Mouse (Mus musculus): ENCODE measurements around the gene Cacna2d3.

The Cacna2d3 gene

GRCm38 (mm10) chr14:29015896-29016295, 705.8 kb downstream of the Cacna2d3 start:
- DNase-seq (ENCODE audit: low spot score in 2 of 2) = peak in 1 of 2 experiments; percentile 54

- DNase-seq (ENCODE audit: low spot score in 2 of 2) = peak in 1 of 2 experiments; percentile 27
These were observed 707.0 kb downstream of the Cacna2d3 start for GRCm38 (mm10) chr14:29014680-29015079.

GRCm38 (mm10) chr14:29013161-29013560, 708.5 kb downstream of the Cacna2d3 start:
- DNase-seq (ENCODE audit: low spot score in 2 of 2) = no peak

GRCm38 (mm10) chr14:29009644-29010043, 712.0 kb downstream of the Cacna2d3 start:
- no peak for DNase-seq (ENCODE audit: low spot score in 2 of 2)

- no peak for DNase-seq (ENCODE audit: low spot score in 2 of 2)
These were observed 716.3 kb downstream of the Cacna2d3 start for GRCm38 (mm10) chr14:29005228-29005840.

- no peak for DNase-seq (ENCODE audit: low spot score in 2 of 2)
These were observed 725.1 kb downstream of the Cacna2d3 start for GRCm38 (mm10) chr14:28996569-28996968.

GRCm38 (mm10) chr14:28988211-28988900, 733.3 kb downstream of the Cacna2d3 start:
- no peak for DNase-seq (ENCODE audit: low spot score in 2 of 2)

GRCm38 (mm10) chr14:28984276-28984675, 737.4 kb downstream of the Cacna2d3 start:
- DNase-seq (ENCODE audit: low spot score in 2 of 2) = no peak

- DNase-seq (ENCODE audit: low spot score in 2 of 2) = no peak
These were observed 741.2 kb downstream of the Cacna2d3 start for GRCm38 (mm10) chr14:28980482-28980881.

- no peak for DNase-seq (ENCODE audit: low spot score in 2 of 2)
These were observed 742.4 kb downstream of the Cacna2d3 start for GRCm38 (mm10) chr14:28979230-28979629.

GRCm38 (mm10) chr14:28972620-28973019, 749.0 kb downstream of the Cacna2d3 start:
- no peak for DNase-seq (ENCODE audit: low spot score in 2 of 2)

- DNase-seq (ENCODE audit: low spot score in 2 of 2) = no peak
These were observed 752.4 kb downstream of the Cacna2d3 start for GRCm38 (mm10) chr14:28969247-28969646.

- no peak for DNase-seq (ENCODE audit: low spot score in 2 of 2)
These were observed 754.8 kb downstream of the Cacna2d3 start for GRCm38 (mm10) chr14:28966881-28967280.

- no peak for DNase-seq (ENCODE audit: low spot score in 2 of 2)
These were observed 760.3 kb downstream of the Cacna2d3 start for GRCm38 (mm10) chr14:28961379-28961778.

- DNase-seq (ENCODE audit: low spot score in 2 of 2) = no peak
These were observed 762.6 kb downstream of the Cacna2d3 start for GRCm38 (mm10) chr14:28959042-28959441.

GRCm38 (mm10) chr14:28958131-28959015, 763.3 kb downstream of the Cacna2d3 start:
- peak; percentile 35 to 89 for DNase-seq (ENCODE audit: low spot score in 2 of 2)

GRCm38 (mm10) chr14:28955181-28955580, 766.5 kb downstream of the Cacna2d3 start:
- no peak for DNase-seq (ENCODE audit: low spot score in 2 of 2)

GRCm38 (mm10) chr14:28954588-28954987, 767.1 kb downstream of the Cacna2d3 start:
- DNase-seq (ENCODE audit: low spot score in 2 of 2) = no peak

- no peak for DNase-seq (ENCODE audit: low spot score in 2 of 2)
These were observed 767.6 kb downstream of the Cacna2d3 start for GRCm38 (mm10) chr14:28954086-28954485.

- no peak for DNase-seq (ENCODE audit: low spot score in 2 of 2)
These were observed 768.3 kb downstream of the Cacna2d3 start for GRCm38 (mm10) chr14:28953409-28953808.

GRCm38 (mm10) chr14:28950499-28950898, 771.2 kb downstream of the Cacna2d3 start:
- DNase-seq (ENCODE audit: low spot score in 2 of 2) = no peak

- no peak for DNase-seq (ENCODE audit: low spot score in 2 of 2)
These were observed 771.9 kb downstream of the Cacna2d3 start for GRCm38 (mm10) chr14:28949785-28950184.
